Mouse (Mus musculus): ENCODE results near the gene Fah.

- TF ChIP-seq CTCF (conservative IDR thresholded peaks at IDR 0.05; ENCODE audit: low read length) = no peak
- no peak for TF ChIP-seq NANOG (IDR thresholded peaks at IDR 0.05; ENCODE audit: borderline replicate concordance, low read length)
Measured at GRCm38 (mm10) chr7:84604501-84604900, 2.0 kb downstream of the Fah start.

Data from E14TG2a.4 (cell line).